Mouse (Mus musculus) bone marrow macrophage, adult 2 months (primary cell): Measurements from ENCODE around the gene Mprip.

ENCODE experiments used
- CTCF ChIP-seq: IDR thresholded peaks from 2 replicates; pipeline ENCODE4 v1.5.1; 2012; ENCODE audit warnings: low read depth, mild to moderate bottlenecking, low read length, moderate library complexity
- POLR2A ChIP-seq: IDR thresholded peaks from 2 replicates; pipeline ENCODE4 v1.6.1; 2012; ENCODE audit warnings: mild to moderate bottlenecking, low read depth, low read length, borderline replicate concordance

GRCm38 (mm10) chr11:59641227-59641626, 19.9 kb upstream of the Mprip start:
- TF ChIP-seq CTCF (no peak), POLR2A (no peak)
